Mouse (Mus musculus): ENCODE measurements at regions not wholly inside any gene's neighbourhood (a gene's known extent, or its start where the extent isn't known, plus 50 kb on each side); places are given as distances from the start of the nearest gene placed in this dataset.
A peak's percentile ranks its signal among the peaks of the same experiment; 100 is the strongest.

DNA sequence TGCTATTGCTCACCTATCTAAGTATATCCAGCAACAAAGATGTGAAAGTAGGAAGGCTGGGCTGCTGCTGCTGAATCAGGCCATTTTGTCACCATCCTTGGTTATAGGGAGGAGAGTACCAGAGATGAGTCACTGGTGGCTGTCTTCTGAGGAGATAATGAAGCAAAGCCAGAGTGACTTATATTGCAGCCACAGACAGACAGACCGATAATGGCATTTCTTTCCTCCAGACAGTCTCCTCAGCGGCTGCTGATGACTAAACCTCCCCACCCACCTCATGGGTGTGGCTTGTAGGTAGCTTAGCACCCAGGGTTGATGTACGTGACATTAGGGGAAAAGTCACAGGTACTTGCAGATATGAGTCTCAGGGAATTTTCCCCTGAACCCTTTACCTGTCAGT lies 136.1 kb upstream of the Jun start:
- DNase-seq = no peak

DNA sequence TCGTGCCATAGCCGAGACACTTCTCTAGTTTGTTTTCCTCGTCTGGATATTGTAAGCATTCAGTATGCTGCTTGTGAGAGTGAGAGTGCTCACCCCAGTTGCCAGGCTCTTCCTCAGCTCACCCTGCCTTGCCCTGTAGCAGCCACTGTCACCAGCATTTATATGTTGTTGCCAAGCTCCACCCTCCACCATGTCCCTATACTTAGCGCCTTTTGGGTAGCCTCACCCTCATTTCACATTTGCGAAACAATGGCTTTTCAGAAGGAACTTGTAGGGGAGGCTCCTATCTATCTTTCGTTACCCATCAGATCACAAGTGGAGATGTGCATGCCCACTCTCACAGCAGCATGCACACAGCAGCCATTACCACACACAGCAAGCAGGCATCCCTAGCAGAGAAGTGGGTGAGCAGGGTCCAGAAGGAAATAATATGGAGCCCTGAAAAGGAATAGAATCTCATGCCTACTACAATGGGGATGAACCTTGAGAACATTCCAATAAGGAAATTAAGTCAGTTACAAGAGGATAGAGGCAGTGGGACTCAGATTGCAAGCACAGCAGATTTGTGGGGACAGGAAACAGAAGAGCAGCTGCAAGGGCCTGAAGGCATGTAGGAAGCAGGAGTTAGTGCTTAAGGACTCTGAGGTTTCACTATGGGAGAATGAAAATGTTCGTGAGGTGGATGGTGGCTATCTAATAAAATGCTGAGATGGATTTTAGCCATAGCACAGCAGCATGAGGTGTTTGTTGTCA lies 139.8 kb upstream of the Jun start:
- DNase-seq = no peak

DNA sequence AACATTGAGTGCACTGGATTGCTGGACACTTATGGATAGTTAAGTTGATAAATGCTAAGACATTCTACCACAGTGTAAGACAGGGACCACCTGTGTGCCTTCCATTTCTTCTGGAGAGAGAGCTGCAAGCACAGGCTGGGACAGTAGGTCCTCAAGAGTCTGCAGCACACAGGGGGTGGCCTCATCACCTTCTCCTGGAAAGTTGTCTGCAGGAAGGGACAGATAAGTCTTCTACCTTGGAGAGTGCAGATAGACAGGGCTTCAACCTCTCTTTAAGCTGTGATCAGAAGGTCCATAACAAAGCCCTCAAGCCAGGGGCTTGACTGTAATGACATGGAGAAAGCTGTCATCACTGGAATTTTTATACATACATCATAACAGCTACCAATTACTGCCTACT lies 140.5 kb upstream of the Jun start:
- no peak for DNase-seq

DNA sequence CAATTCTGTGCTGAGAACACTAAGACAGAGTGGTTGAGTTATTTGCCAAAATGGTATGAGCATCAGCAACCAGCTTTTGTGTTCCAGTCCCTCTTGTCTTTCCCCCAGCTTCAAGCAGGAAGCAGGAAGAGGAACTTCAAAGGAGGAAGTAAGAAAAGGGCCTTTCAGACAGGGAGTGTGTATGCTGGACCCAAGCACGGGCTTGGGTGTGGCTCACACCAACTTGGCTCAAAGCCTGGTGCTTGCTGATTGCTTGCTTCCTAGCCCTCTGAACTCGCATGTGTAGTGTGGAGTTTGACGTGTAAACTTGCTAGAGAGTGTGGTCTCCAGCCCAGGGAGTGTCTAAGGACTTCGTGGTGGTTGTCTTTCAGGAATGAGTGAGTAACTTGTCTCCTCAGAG lies 141.0 kb upstream of the Jun start:
- DNase-seq = no peak

DNA sequence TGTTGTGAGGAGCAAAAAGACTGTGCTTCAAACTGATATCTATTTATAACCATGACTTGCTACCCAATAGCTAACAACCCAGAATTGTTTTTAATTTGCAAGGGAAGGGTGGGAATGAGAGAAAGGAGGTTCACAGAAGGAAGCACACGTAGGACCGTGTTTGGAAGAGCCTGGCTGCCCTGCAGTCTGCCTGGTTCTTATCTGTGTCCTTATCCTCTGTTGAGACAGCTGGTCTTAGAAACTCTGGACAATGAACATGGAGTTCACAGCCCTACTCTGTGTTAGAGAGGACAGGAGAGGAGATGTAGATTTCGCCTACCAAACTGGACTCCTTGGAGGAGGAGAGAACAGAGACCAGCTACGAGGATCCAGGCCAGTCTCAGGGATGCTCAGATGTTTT lies 141.5 kb upstream of the Jun start:
- no peak for DNase-seq

DNA sequence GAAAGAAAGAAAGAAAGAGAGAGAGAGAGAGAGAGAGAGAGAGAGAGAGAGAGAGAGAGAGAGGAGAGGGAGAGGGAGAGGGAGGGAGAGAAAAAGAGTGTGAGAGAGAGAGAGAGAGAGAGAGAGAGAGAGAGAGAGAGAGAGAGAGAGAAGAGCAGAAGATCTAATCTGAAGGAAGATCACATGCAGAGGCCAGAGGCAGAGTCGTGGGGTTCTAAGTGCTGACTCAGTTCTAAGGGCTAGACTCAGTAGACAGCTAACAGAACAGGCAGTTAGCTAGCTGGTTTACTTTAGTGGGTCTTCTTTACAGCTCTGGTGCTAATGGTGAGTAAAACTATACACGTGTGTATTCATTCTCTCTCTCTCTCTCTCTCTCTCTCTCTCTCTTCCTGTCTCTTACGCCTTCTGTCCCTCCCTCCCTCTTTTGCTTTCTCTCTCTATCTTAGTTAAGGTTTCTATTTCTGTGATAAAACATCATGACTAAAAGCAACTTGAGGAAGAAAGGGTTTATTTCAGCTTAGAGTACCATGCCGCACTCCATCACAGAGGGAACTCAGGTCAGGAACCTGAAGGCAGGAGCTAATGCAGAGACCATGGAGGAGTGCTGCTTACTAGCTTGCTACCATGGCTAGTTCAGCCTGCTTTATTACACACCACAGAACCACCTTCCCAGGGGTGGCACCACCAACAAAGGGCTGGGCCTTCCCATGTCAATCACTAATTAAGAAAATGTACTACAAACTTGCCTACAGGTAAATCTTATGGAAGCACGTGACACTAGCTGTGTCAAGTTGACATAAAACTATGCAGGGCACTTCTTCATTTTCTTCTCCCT lies 142.8 kb upstream of the Jun start:
- no peak for DNase-seq

DNA sequence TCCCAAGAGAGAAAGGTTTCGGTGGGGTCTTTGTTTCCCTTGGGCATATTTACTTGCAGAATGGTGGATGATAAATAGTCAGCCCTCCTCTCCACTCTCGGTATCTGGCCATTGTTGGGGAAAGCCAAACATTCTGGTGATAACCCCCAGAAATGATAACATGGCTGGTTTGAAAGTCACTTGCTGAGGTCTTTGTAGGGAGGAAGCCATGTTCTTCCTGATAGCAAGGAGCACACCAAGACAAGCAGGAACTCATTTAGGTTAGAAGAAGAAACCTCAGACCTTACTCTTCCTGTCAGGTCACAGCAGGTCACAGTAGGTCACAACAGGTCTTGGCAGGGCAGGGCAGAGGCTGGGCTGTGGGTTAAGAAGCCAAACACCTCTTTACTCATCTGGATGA lies 144.1 kb upstream of the Jun start:
- DNase-seq = no peak

DNA sequence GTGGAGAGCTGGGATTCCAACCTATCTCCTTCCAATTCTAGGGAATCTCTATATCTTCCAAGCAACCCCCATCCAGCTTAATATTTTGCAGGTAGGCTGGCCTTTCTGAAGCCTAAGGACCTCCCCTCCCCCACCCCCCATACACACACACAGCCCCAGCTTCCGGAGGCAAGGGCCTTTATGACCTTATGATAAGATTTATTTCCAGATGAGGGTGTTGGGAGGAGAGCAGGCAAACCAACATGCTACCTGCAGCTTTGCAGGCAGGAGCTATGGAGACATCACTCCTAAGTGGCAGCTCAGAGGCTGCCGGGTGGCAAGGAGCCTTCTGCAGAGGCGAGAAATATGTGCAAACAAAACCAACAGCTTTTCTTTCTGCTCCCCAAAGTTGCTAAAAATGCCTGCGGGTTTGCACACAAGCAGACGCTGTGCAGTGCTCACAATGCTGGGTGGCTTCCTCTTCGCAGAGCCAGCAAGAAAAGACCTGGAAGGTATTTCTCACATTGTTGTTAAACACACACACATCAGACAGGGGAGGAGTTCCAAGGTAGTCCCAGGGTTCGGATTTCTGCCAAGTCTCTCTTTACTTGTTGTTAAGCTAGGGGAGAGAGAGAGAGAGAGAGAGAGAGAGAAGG lies 145.2 kb upstream of the Jun start:
- DNase-seq = peak; percentile 10 to 14

DNA sequence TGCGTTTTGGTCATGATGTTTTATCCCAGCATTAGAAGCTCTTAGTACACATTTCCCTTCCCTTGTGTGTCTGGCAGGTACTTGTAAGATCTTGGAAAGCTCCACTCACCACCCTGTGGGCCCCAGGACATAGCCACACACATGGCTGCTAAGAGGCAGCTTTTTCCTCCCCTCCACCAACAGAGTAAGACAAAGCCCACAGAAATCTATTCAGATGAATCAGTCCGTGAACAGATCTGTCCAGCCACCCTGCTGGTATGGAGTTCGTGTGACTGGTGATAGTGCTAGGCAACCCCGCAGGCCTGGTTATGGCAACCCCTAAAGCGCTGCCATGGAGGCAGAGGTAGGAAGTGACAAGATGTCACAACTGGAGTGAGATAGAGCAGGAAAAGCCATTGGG lies 147.4 kb upstream of the Jun start:
- DNase-seq = no peak

DNA sequence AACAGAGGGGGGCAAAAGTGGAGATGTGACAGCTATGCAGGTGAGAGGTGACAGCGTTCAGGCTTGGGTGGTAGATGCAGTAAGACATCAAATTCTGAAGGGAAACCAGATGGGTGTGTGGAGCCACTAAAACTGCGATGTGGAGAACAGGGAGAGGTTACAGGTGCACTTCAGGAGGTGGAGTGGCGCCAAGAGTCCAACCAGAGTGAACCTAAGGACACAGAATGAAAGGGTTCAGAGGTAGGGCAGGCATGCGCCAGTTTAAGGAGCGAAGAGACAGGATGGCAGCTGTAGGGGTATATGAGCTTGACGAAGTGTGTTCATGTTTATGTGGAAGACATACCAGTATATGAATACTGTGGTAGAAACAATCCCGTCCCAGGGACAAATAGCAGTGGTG lies 148.1 kb upstream of the Jun start:
- DNase-seq = no peak

DNA sequence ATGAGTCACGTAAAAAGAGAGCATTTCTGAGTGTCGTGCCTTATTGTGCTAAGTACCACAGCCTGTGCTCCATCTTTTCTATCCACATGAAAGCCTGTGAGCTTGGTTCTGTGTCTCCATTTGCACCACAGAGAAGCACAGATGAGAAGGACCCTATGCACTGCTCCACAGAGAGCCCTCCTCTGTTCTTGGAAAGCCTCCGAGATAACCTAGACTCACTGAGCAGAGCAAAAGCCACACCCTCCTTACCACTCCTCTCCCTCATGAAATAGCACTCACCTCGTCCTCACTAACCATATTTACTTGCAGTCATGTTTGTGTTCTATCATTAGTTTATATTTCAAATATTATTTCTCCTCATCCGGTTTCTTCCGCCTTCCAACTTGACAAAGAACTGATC lies 150.5 kb upstream of the Jun start:
- DNase-seq = no peak

DNA sequence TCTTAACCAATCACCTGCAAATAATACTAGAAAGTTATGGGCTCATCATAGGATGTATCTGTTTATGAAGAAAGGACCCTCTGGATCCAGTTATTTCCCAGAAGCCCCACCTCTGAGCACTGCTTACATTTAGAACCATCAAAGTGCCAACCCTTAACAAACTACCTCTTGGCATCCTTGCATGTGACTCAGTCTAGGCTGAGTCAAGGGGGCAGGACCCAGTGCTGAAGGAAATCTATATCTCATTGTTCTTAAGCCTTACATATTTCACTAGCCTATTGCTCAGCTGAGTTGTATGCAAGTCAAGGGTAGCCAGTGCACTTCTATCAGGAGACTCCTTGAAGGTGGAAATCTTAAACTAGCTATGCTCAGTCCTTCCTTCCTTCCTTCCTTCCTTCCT lies 151.6 kb upstream of the Jun start:
- no peak for DNase-seq

DNA sequence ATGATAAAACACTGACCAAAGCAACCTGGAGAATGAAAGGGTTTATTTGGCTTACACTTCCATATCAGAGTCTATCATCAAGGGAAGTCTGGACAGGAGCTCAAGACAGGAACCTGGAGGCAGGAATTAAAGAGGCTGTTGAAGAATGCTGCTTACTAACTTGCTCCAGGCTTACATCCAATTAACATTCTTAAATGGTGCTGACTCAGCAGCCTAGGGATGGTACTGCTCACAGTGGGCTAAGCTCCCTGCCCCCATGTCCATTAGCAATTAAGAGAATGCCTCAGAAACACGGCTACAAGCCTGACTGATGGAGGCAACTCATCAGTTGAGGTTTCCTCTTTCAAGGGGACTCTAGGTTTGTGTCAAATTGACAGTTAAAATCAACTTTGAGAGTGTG lies 153.3 kb upstream of the Jun start:
- no peak for DNase-seq

DNA sequence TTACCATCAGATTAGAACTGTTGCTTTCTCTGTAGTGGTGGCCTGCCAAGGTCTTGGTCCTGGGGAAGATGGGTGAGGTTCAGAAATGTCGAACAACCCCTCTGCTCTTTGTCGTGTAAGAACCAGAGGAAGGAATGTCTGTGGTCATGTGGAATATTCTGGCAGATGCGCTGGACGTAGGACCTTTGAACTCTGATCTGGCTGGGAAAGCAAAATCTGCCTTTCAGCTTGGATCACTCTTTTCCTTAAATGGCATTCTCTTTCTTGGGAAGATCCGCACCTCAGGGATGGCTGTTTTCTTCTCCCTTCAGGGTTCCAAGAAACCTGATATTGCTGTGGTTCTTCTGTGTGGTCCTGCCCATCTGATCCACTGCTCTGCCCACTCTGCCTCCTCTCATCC lies 155.8 kb upstream of the Jun start:
- no peak for DNase-seq

DNA sequence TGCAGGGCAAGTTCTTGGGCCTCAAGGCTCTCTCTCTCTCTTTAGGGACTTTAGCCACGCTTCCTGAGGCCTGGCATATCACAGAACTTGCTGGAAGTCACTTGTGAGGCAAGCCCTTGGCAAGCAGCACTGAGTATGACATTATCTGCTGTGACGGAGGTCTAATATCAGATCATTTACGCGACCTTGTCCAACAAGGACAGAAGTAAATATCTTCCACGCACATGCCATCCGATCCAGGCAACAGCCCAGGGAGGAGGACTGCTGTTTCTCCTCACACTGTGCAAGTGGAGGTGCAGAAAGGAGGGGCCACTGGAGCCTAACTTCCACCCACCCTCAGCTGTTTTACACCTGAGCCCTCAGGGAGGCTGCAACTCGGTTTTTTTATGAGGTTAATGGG lies 156.8 kb upstream of the Jun start:
- DNase-seq = no peak

DNA sequence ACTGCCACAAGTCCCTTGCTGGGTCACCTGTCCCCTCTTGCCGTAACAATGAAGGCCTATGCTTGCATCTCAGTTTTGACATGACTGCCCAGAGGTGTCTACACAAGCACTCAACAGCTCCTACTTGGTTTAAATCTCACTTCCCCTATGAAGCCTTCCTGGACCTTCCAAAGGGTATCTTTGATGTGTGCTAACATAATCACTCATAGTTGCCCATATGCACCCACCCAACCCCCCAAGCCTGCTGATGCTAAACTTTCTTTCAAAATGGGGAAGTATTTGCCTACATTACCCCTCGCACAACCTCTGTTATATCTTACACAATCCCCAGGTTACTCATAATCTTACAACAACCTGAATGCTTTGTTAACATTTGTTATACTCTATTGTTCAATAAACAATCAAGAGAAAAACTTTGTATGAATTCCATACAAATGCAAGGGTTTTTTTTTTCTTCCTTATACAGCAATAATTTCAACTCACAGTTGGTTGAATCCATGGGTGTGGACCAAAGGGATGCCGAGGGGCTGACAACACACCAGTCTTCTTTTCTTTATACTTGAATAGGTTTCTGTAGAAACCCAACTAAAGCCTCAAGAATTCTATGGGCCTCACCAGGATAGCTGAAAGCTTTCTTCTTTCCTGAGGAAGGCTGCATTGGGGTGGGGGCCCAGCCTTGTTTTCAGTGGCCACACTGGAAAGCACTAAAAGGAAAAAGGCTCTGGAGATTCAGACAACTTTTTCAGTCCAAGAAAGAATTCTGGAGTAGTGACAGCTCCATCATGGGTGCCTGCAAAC lies 157.5 kb upstream of the Jun start:
- DNase-seq = no peak

DNA sequence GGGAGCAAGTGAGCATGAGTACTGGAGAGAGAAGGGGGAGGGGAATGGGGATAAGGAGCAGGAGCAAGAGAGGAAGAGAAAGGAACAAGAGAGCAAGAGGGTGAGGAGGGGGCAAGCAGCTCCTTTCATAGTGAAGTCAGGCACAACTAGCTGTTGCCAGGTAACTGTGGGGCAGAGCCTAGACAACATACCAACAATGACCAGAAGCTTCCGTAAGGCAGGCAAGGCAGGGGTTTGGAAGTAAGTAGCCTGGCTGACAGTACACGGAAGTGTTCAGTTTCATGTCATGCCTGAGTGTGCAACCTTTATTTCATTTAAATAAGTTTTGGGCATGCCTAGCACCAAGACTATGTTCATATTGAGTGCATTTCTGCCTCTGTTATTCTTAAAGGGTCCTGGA lies 160.5 kb upstream of the Jun start:
- no peak for DNase-seq

DNA sequence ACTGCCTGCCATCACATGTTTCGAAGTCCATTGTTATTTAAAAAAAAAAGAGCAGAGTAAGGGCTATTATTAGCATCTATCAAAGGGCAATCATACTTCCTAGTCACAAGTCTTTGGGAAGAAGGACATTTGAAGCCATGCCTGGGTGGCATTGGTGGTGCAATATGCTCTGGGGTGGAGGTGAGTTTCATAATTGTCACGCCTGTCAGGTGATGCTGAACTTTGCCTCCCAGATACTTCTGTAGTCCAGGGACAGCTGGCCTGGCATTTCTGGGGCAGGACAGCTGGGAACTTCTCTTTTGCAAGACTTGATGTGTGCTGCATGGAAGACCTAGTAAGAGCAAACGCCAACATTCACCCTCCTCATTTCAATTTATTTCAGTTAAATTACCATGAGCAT lies 161.0 kb upstream of the Jun start:
- no peak for DNase-seq

DNA sequence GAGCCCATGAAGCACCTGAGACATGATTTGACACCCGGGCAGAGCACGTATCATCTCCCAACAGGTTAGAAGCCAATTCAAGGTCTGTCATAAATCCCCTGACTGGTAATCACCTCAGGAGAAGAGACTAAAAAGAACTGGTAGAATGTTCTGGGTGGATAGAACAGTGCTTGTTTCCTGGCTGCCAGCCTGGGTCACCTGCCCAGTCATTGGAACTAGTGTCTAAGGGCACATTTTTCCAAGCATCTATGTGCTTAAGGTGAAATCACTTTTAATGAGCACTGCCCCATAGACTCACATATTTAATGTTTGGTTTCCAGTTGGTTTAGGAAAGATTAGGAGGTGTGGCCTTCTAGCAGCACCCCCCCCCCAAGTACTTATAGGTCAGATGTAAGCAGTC lies 162.0 kb upstream of the Jun start:
- no peak for DNase-seq

DNA sequence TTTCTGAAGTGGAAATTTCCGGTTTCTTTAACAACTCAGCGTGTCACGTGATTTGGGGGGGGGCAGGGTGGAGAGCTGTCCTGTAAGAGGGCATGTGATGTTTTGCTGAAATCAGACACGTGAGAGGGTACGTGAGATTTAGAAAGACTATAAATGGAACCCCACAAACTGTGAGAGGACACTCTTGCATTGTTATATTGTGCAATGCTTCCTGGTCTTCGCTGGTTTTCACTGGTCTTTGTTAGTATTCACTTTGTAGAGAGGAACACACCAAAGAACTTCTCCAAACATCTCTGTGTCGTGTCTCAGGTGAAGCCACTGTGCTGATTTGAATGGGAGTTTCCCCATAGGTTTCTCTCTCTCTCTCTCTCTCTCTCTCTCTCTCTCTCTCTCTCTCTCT lies 163.2 kb upstream of the Jun start:
- DNase-seq = no peak

DNA sequence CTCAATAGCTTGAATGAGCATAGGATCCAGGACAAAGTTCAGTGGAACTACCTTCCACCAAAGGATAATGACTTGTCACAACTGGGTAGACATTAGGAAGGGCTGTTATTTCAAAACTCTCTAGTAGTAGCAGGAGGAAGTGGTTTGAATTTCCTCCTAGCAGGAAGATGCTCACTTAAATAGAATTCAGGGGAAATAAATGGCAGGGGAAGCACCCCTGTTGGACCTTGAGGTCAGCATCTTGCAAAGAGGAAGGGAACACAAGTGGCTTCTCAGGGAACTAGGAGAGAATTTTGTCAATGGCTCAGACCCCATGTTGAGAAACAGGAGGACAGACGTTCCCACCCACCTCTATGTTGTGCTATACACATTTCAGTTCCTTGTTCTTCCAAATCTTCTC lies 178.4 kb upstream of the Jun start:
- no peak for DNase-seq

DNA sequence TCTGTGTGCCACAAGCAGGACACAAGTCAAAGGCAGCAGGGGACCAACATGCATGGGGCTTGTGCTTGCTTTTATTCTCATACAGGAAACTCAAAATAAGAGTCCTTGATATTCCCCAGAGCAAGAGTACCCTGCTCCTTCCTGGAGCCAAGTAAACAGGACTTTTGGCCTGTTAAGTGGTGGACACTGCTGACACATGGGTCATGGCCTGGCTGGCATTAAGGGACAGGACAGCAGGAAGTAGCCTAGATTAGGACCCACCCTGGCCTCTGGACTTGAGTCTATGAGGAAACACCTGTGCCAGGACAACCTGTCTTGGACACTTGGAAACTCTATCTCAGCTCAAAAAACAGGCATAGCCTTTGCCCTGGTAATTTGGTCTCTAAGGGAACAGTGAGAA lies 181.0 kb upstream of the Jun start:
- no peak for DNase-seq

DNA sequence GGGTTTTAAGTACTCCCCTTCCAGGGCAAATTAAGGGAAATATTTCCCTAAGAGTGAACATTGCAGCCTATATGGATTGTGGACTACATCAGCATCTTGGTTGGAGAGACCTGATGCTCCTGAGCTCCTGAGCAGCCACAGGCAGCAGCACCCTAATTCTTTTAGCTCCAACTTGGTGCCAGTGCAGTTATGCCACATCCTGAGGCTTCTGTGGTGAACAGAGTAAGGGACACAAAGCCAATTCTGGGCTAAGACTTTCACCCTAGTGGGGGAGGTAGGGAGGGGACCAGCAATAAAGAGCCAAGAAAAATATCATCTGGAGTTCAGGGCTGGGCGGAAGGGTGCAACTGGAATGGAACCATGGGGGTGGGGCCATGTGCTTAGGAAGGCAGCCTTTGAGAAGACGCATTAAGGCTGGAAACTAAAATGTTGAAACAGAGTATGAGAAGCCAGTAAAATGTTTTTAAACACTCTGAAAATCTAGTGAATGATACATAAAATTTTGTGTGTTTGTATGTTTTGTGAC lies 182.1 kb upstream of the Jun start:
- no peak for DNase-seq

Measured in thymus, postnatal 36 days (tissue).